Mouse (Mus musculus) 3T3-L1 (cell line): ENCODE results near the gene Lypd4.
A peak's percentile ranks its signal among the peaks of the same experiment; 100 is the strongest.
"Not testable (repeated sequence)": the region's sequence is repeated elsewhere in the genome, so short reads cannot be mapped to it uniquely, and the experiment has no call there.

ENCODE experiments used
- DNase-seq: peaks from one replicate; pipeline ENCODE4 v3.0.0-alpha.2; 2015; ENCODE audit warnings: low read depth, low spot score

The Lypd4 gene

GRCm38 (mm10) chr7:24850899-24851303 lies 18.8 kb downstream of the Lypd4 start:
- DNase-seq: peak; percentile 85

GRCm38 (mm10) chr7:24850162-24850561 lies 19.6 kb downstream of the Lypd4 start:
- DNase-seq: peak; percentile 31

GRCm38 (mm10) chr7:24846576-24846975 lies 23.2 kb downstream of the Lypd4 start:
- DNase-seq: not testable (repeated sequence)

- DNase-seq: peak; percentile 64
These were observed 24.0 kb downstream of the Lypd4 start for GRCm38 (mm10) chr7:24845713-24846112.

- no peak for DNase-seq
These were observed 24.6 kb downstream of the Lypd4 start for GRCm38 (mm10) chr7:24845181-24845580.

GRCm38 (mm10) chr7:24844144-24844543 lies 25.6 kb downstream of the Lypd4 start:
- DNase-seq: no peak

- no peak for DNase-seq
These were observed 28.7 kb downstream of the Lypd4 start for GRCm38 (mm10) chr7:24841009-24841408.

GRCm38 (mm10) chr7:24840331-24840730 lies 29.4 kb downstream of the Lypd4 start:
- no peak for DNase-seq

GRCm38 (mm10) chr7:24839410-24839808 lies 30.3 kb downstream of the Lypd4 start:
- DNase-seq: no peak

GRCm38 (mm10) chr7:24838732-24839409 lies 30.9 kb downstream of the Lypd4 start:
- DNase-seq: not testable (repeated sequence)

- no peak for DNase-seq
These were observed 42.6 kb downstream of the Lypd4 start for GRCm38 (mm10) chr7:24827181-24827580.

- no peak for DNase-seq
These were observed 45.3 kb downstream of the Lypd4 start for GRCm38 (mm10) chr7:24824452-24824851.

- peak; percentile 76 for DNase-seq
These were observed 52.2 kb downstream of the Lypd4 start for GRCm38 (mm10) chr7:24817502-24817901.
